Mouse (Mus musculus) midbrain, embryonic 10.5 days (tissue): ENCODE results near the gene Yif1b. TPM values are rescaled to one million over a fixed set of nuclear protein-coding genes. Genes with fewer than 3 reads are reported as not detected.
"Not testable (repeated sequence)": the region's sequence is repeated elsewhere in the genome, so short reads cannot be mapped to it uniquely, and the experiment has no call there.

Experiments
- DNase-seq: peaks from one replicate; pipeline ENCODE4 v3.0.0-alpha.2; 2017; ENCODE audit warnings: low spot score
- H3K27ac ChIP-seq: fragments of 300-500 bp; sonication (generic); replicated peaks from 2 replicates; pipeline ENCODE4 v1.5.1; 2016; ENCODE audit warnings: mild to moderate bottlenecking
- H3K27me3 ChIP-seq: fragments of 300-500 bp; sonication (generic); 2 replicates; pipeline ENCODE4 v1.6.1; 2016; ENCODE audit warnings: low read depth, mild to moderate bottlenecking; ENCODE audit not compliant: poor library complexity, severe bottlenecking
- H3K36me3 ChIP-seq: fragments of 300-500 bp; sonication (generic); 2 replicates; pipeline ENCODE4 v1.6.1; 2016; ENCODE audit warnings: mild to moderate bottlenecking, moderate library complexity
- H3K4me1 ChIP-seq: fragments of 300-500 bp; sonication (generic); 2 replicates; pipeline ENCODE4 v1.6.1; 2016
- H3K4me3 ChIP-seq: fragments of 300-500 bp; sonication (generic); 2 replicates; pipeline ENCODE4 v1.5.1; 2016; ENCODE audit warnings: mild to moderate bottlenecking, moderate library complexity
- H3K9me3 ChIP-seq: fragments of 300-500 bp; sonication (generic); replicated peaks from 2 replicates; pipeline ENCODE4 v1.6.1; 2016; ENCODE audit warnings: mild to moderate bottlenecking
- WGBS: fragments of 180-500 bp; shearing (Covaris S2); methylation state at CpG from one replicate; pipeline ENCODE4 v1.1.7; 2016; 5-methylcytosine and 5-hydroxymethylcytosine counted together
- polyA plus RNA-seq: library from polyadenylated mRNA; unstranded; fragments of >200 nt; fragmentation: Nextera tagmentation; extraction: Ambion mirVana; gene quantifications from 2 replicates; pipeline ENCODE4 v1.2.1, GENCODE M21; 2016

Gene Yif1b
- polyA plus RNA-seq, 1 experiment from 2014 or later: 111 TPM

DNA sequence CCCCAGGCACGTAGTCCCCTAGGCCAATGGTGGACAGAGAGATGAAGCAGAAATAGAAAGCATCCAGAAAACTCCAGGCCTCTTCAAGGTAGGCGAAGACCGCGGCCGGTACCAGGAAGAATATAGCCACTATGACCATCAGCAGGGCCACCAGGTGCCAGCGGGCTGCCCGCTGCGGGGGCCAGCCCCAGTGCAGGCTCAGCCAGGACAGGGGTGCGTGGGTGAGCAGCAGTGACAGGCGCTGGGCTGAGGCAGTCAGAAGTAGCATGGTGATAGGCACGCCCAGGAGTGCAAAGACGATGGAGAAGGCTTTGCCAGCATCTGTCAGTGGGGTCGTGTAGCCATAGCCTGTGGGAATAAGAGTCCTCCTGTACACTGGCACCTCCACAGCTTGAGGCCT lies 12.6 kb upstream of the Yif1b start:
- Histone ChIP-seq H3K4me1 (peaks cover 12% of the 10 kb centered on the region), H3K4me3 (peak overlapping the region; percentile 39), H3K27ac (peak overlapping the region; percentile 75), H3K27me3 (peaks cover 22% of the 10 kb centered on the region), H3K9me3 (peaks cover 3% of the 10 kb centered on the region; the same call in 1 of the 2 replicates), H3K36me3 (no peaks in the 10 kb centered on the region)
- DNase-seq: no peak
- WGBS: 69% methylated on average over 13 of the region's 13 CpGs

DNA sequence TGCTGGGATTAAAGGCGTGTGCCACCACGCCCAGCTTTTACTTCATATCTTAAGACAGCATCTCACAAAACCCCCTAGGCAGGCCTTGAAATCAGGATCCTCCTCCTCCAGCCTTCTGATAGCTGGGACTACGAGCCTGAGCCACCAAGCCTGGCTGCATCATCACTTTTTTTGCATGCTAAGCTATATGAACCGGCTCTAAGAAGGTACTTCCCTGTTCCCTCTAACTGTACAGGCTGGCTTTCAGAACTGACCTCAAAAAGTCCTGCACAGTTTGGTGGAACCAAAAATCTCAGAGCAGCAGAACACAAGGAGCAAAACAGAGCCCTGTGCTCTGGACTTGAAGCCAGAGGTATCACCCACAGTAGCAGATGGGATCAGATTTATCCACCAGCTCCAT lies 9.9 kb upstream of the Yif1b start:
- 0 out of 2 replicates have a peak, but pooled peaks cover 3% of the 10 kb centered on the region for H3K9me3 ChIP-seq
- H3K27ac ChIP-seq: no peak overlapping the region
- WGBS: 76% methylated on average over 4 of the region's 4 CpGs

DNA sequence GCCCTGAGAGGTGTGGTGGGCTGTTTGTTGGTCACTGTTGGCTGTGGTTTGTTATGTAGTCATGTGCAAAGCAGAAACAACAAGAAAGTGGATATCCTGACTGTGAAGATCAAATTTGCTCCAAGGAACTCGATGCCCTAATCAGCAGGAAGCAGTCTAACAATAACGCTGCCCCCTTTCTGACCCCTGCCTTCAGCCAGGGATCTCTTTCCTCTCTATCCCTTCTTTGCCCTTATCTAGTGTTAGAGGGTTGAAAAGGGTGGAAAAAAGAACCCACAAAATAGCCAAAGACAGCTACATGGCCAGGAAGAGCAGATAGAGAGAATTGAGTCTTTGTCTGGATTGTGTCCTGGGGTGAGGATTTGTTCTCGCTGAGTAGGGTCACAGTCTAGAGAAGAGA lies 7.6 kb upstream of the Yif1b start:
- Histone ChIP-seq H3K27me3 (peaks cover 62% of the 10 kb centered on the region), H3K9me3 (peaks cover 3% of the 10 kb centered on the region; the same call in 1 of the 2 replicates), H3K4me3 (no peak overlapping the region), H3K36me3 (no peaks in the 10 kb centered on the region), H3K4me1 (peaks cover 12% of the 10 kb centered on the region), H3K27ac (no peak overlapping the region)
- DNase-seq: no peak
- WGBS: 20% methylated on average over 3 of the region's 3 CpGs

More for the DNA sequence above, 9.9 kb upstream of the Yif1b start:
- Histone ChIP-seq H3K36me3 (no peaks in the 10 kb centered on the region), H3K4me1 (peaks cover 22% of the 10 kb centered on the region), H3K27me3 (peaks cover 49% of the 10 kb centered on the region), H3K4me3 (no peak overlapping the region)
- no peak for DNase-seq

DNA sequence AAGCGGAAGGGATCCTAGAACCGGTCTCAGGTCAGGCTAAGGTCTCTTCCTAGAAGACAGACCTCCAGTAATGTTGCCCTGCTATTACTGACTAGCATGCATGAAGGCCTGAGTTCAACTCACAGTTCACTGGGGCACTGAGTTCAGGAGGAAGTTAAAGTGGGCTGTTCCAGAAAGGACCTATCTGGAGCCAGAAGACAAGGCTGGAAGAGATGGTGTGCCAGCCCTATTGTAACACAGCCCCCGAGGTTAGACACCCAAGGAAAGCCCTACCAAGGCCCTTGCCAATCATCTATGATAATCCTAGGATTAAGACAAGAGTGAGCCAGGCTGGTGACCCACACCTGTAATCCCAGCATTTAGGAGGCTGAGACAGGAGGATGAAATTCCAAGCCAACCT lies 6.6 kb upstream of the Yif1b start:
- Histone ChIP-seq H3K4me1 (peaks cover 10% of the 10 kb centered on the region), H3K4me3 (peak overlapping the region; percentile 61), H3K27me3 (peaks cover 62% of the 10 kb centered on the region), H3K9me3 (no peaks in the 10 kb centered on the region; the same call in 1 of the 2 replicates), H3K36me3 (no peaks in the 10 kb centered on the region), H3K27ac (no peak overlapping the region)
- no peak for DNase-seq
- WGBS: 58% methylated on average over 3 of the region's 3 CpGs

DNA sequence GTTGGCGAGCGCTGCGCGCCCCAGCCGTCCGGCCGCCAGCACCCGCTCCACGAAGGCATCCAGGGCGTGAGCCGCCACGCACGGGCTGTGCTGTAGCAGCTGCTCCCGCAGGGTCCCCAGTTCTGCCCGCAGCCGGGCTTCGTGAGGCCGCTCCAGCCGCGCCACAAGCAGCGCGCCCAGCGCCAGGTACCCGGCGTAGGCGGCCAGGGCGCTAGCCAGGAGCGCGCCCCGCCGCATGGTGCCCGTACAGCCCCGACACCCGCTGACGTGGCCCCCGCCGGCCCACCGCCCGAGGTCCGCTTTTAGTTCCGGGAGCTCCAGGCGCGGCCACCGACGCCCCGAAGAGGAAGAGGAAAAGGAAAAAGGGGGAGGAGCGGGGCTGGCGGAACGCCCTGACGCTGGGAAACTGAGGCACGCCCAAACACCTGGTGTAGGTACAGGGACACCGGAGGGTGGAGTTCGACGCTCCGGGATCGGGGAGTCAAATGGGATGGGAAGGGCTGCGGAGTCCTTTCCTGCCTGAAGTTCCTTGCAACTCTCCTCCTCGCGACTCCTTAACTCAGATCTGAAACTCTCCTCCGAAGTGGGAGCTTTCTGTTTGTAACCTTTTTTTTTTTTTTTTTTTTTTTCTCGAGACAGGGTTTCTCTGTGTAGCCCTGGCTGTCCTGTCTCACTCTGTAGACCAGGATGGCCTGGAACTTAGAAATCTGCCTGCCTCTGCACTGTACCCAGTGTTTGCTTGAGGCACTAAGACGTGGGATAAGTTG lies 5.7 kb upstream of the Yif1b start, which contains the start of gene Kcnk6:
Kcnk6 (minus strand) TSS at position 269 of the 767 bp plus-strand sequence.
- Histone ChIP-seq H3K27ac (peak within 1 kb of the TSS; percentile 59; the same call in 1 of the 2 replicates), H3K4me1 (peaks cover 10% of the 10 kb centered on the region), H3K9me3 (no peaks in the 10 kb centered on the region; the same call in 1 of the 2 replicates), H3K4me3 (peak within 1 kb of the TSS; percentile 61), H3K27me3 (peaks cover 62% of the 10 kb centered on the region), H3K36me3 (no peaks in the 10 kb centered on the region)
- WGBS: 2% methylated on average over 62 of the region's 62 CpGs
- peak; percentile 33 for DNase-seq

DNA sequence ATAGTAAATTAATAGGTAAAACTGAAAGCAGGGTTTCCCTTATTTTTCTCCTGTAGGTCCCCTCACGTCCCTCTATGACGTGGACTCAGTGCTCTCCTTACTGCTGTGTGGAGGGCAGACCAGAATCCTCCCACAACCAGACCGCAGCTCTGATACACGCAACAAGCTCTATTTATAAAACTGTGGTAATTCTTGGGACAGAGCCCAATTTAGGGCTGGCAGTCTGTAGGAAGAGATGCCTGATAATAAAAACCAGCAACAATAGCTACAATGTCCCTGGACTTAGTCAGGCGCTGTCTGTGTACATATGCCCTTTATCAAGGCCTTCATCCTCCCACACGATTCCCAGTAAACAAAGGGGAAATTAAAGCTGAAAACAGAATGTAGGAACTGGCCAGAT lies 4.4 kb upstream of the Yif1b start:
- peaks cover 17% of the 10 kb centered on the region for H3K4me1 ChIP-seq
- 86% methylated on average over 6 of the region's 6 CpGs for WGBS

DNA sequence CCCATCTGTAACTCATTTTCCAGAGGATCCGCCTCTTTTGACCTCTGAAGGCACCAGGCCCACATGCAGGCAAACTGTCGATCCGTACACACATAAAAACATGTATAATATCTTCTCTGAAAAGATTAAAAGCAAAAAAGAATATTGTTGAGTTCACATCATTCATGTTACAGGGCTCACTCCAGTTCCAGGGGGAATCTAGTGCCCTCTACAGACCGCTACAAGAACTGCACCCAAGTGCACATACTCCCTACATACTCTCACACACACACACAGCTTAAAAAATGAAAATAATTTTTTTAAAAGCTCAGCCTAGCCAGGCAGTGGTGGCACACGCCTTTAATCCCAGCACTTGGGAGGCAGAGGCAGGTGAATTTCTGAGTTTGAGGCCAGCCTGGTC lies 3.5 kb upstream of the Yif1b start:
- WGBS: 82% methylated on average over 5 of the region's 5 CpGs
- Histone ChIP-seq H3K9me3 (no peaks in the 10 kb centered on the region; the same call in 1 of the 2 replicates), H3K27me3 (peaks cover 51% of the 10 kb centered on the region), H3K4me1 (peaks cover 26% of the 10 kb centered on the region), H3K36me3 (no peaks in the 10 kb centered on the region), H3K27ac (no peak overlapping the region), H3K4me3 (no peak overlapping the region)
- DNase-seq: no peak

More for the DNA sequence above, 4.4 kb upstream of the Yif1b start:
- Histone ChIP-seq H3K27ac (no peak overlapping the region), H3K36me3 (no peaks in the 10 kb centered on the region), H3K27me3 (peaks cover 60% of the 10 kb centered on the region), H3K4me3 (no peak overlapping the region), H3K9me3 (no peaks in the 10 kb centered on the region; the same call in 1 of the 2 replicates)
- no peak for DNase-seq

DNA sequence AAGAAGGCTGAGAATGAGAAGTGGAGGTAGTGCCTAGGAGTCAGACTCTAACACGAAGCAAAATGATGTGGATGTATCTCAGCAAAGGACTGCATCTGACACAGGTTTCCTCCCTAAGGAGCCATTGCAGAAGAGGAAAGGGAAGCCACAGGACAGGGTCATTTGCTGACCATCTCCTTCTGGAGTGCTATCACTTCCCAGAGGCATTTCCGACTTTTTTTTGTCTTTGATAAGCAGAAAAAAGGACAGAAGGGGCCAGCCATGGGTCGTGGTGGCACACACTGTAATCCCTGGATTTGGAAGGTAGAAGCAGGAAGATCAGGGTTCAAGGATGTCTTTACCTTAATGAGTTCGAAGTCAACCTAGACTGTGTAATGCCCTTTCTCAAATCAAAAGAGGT lies 1.5 kb upstream of the Yif1b start:
- Histone ChIP-seq H3K4me3 (no peak overlapping the region), H3K27ac (no peak overlapping the region), H3K4me1 (peaks cover 28% of the 10 kb centered on the region), H3K9me3 (no peaks in the 10 kb centered on the region; the same call in 1 of the 2 replicates), H3K27me3 (peaks cover 32% of the 10 kb centered on the region), H3K36me3 (peaks cover 4% of the 10 kb centered on the region; the same call in 1 of the 2 replicates)
- DNase-seq: no peak
- 83% methylated on average over 4 of the region's 4 CpGs for WGBS

DNA sequence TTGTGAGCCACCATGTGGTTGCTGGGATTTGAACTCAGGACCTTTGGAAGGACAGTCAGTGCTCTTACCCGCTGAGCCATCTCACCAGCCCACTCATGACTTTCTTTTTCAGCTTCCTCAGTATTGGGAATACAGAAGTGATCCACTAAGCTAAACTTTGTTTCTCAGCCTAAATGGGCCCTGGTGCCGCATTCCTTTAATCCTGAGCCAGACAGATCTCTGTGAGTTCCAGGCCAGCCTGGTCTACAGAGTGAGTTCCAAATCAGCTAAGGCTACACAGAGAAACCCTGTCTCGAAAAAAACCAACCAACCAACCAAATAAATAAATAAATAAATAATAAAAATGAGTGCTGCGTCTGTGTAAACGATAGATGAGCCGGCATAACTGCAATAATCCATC lies 533 bp upstream of the Yif1b start:
- Histone ChIP-seq H3K27ac (peak overlapping the region; percentile 89), H3K4me3 (peak overlapping the region; percentile 77), H3K4me1 (peaks cover 18% of the 10 kb centered on the region), H3K27me3 (peaks cover 22% of the 10 kb centered on the region)
- not testable (repeated sequence) for H3K36me3 ChIP-seq, H3K9me3 ChIP-seq, DNase-seq
- 33% methylated on average over 6 of the region's 6 CpGs for WGBS

DNA sequence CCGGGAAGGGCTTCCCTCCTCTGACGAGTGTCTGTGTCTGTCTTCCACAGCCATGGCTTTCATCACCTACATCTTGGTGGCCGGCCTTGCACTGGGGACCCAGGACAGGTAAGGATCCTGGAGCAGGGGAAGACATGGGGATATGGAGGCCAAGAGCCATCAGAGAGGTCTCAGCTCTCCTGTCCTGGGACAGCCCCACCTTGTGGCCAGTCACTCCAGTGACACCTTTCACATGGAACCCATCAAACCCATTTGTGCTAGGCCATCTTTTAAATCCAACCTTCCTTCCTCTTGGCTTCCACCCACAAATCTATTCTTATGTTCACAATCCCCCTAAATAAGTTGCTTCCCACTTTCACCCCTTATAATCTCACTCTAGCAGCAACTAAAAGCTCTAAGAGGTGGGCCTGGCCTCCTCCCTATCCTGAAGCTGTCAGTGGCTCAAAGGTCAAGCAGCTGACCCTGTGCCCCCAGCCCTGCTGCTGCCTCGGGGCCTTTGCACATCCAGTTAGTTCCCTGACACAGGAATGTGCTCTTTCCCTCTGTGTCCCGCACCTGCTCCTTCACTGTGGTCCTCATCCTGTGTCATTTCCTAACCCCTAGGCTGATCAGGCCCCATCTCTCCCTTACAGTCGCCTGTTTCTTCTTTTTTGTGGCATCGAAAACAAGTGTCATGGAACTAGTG lies 6.7 kb downstream of the Yif1b start:
- WGBS: 86% methylated on average over 7 of the region's 7 CpGs
- Histone ChIP-seq H3K4me3 (no peak overlapping the region), H3K36me3 (peaks cover 43% of the 10 kb centered on the region), H3K4me1 (peaks cover 20% of the 10 kb centered on the region), H3K27me3 (peaks cover 29% of the 10 kb centered on the region), H3K9me3 (no peaks in the 10 kb centered on the region), H3K27ac (no peak overlapping the region)
- DNase-seq: no peak

DNA sequence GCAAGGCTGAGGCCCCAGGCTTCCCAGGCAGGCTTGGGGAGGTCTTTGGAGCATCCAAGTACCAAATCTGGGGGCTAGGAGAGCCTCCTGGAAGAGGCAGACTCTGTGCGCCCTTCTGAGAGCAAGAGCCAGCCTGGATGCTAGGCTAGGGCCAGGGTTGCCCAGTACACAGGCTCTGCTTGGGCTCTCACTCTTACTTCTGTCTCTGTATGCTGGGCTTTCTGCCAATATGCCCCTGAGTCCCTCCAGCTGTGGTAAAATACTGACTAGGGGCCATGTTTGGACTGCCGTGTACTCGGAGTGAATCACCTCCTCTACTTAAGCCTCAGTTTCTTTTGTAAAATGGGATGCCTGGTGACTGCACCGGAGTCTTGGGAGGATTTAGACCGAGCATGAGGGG lies 7.9 kb downstream of the Yif1b start:
- Histone ChIP-seq H3K27me3 (peaks cover 29% of the 10 kb centered on the region), H3K4me1 (peaks cover 20% of the 10 kb centered on the region), H3K4me3 (no peak overlapping the region), H3K9me3 (no peaks in the 10 kb centered on the region), H3K27ac (no peak overlapping the region), H3K36me3 (peaks cover 43% of the 10 kb centered on the region)
- 91% methylated on average over 5 of the region's 5 CpGs for WGBS
- no peak for DNase-seq

DNA sequence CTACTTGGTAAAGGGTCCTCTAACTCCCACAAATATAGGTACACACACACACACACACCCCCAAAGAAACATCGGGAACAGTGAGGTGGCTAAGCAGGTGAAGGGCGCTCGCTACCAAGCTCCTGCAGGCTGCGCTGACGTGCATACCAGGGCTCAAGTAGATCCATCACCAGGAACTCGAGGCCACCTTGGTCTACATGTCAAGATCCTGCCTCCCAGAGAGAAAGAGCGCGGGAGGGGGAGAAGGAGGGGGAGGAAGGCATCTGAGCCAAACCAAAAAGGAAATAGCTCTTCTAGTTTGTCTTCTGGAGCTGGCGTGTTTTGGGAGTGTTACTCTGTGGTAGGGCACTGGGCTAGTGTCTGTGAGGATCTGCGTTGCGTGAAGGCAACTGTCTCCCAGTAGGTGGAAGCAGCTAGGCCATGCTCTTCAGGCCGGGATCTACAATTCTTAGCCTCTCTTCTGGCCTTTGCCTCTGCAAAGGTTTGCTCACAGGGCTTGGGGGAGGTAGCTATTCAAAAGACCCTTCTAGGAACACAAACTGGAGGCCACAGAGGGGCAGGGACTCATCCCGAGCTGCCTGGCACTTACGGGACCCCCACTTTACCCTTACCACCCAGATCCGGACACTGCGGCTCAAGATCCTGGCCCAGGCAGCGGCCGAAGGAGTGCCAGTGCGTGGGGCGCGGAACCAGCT lies 8.6 kb downstream of the Yif1b start:
- H3K27me3 ChIP-seq: peaks cover 29% of the 10 kb centered on the region
- 85% methylated on average over 21 of the region's 21 CpGs for WGBS
- H3K9me3 ChIP-seq: no peaks in the 10 kb centered on the region
- no peak for DNase-seq
- peaks cover 20% of the 10 kb centered on the region for H3K4me1 ChIP-seq
- H3K4me3 ChIP-seq: peak overlapping the region; percentile 49; the same call in 1 of the 2 replicates
- no peak overlapping the region for H3K27ac ChIP-seq
- H3K36me3 ChIP-seq: peaks cover 38% of the 10 kb centered on the region
